Mouse (Mus musculus): ENCODE results near the gene Mex3a.

GRCm38 (mm10) chr3:88567892-88568291 is 35.7 kb downstream of the Mex3a start:
- no peak for TF ChIP-seq CTCF (IDR thresholded peaks at IDR 0.05; ENCODE audit: low read depth, low read length)
- TF ChIP-seq POLR2A (IDR thresholded peaks at IDR 0.05; ENCODE audit: extremely low read depth, insufficient read depth, low read length) = no peak

Measured in liver, adult 2 months (tissue).